Mouse (Mus musculus) erythroblast, embryonic 14.5 days (primary cell): ENCODE results near the gene 3100002H09Rik.

Experiments
- GATA1 ChIP-seq: IDR thresholded peaks from 2 replicates; pipeline ENCODE4 v1.6.1; 2012; ENCODE audit warnings: low read length, inconsistent platforms, mixed read lengths
- TAL1 ChIP-seq: IDR thresholded peaks from 3 replicates; pipeline ENCODE4 v1.6.1; 2012; ENCODE audit warnings: low read length, inconsistent platforms, mixed read lengths

GRCm38 (mm10) chr4:124562721-124563120, 47.9 kb downstream of the 3100002H09Rik start:
- TF ChIP-seq TAL1 = no peak
- TF ChIP-seq GATA1 = no peak
